Mouse (Mus musculus) hindbrain, embryonic 10.5 days (tissue): ENCODE data around the gene Ttc7b. TPM values are rescaled to one million over a fixed set of nuclear protein-coding genes. Genes with fewer than 3 reads are reported as not detected.

Source experiments
- DNase-seq: peaks from one replicate; pipeline ENCODE4 v3.0.0-alpha.2; 2017; ENCODE audit warnings: low spot score
- H3K27ac ChIP-seq: fragments of 300-500 bp; sonication (generic); 2 replicates; pipeline ENCODE4 v1.5.1; 2016; ENCODE audit warnings: mild to moderate bottlenecking, moderate library complexity
- H3K27me3 ChIP-seq: fragments of 300-500 bp; sonication (generic); 2 replicates; pipeline ENCODE4 v1.6.1; 2016; ENCODE audit warnings: mild to moderate bottlenecking; ENCODE audit not compliant: poor library complexity, insufficient read depth, severe bottlenecking
- H3K36me3 ChIP-seq: fragments of 300-500 bp; sonication (generic); 2 replicates; pipeline ENCODE4 v1.6.1; 2016; ENCODE audit warnings: mild to moderate bottlenecking, moderate library complexity
- H3K4me1 ChIP-seq: fragments of 300-500 bp; sonication (generic); replicated peaks from 2 replicates; pipeline ENCODE4 v1.6.1; 2016; ENCODE audit warnings: mild to moderate bottlenecking
- H3K4me3 ChIP-seq: fragments of 300-500 bp; sonication (generic); 2 replicates; pipeline ENCODE4 v1.5.1; 2016; ENCODE audit warnings: mild to moderate bottlenecking, moderate library complexity
- H3K9me3 ChIP-seq: fragments of 300-500 bp; sonication (generic); 2 replicates; pipeline ENCODE4 v1.6.1; 2016; ENCODE audit warnings: mild to moderate bottlenecking, moderate library complexity
- WGBS: fragments of 180-500 bp; shearing (Covaris S2); methylation state at CpG from one replicate; pipeline ENCODE4 v1.1.7; 2016; 5-methylcytosine and 5-hydroxymethylcytosine counted together
- polyA plus RNA-seq: library from polyadenylated mRNA; unstranded; fragments of >200 nt; fragmentation: Nextera tagmentation; extraction: Ambion mirVana; gene quantifications from 2 replicates; pipeline ENCODE4 v1.2.1, GENCODE M21; 2016

Ttc7b gene
- polyA plus RNA-seq, 1 experiment from 2014 or later = 5.6 TPM

DNA sequence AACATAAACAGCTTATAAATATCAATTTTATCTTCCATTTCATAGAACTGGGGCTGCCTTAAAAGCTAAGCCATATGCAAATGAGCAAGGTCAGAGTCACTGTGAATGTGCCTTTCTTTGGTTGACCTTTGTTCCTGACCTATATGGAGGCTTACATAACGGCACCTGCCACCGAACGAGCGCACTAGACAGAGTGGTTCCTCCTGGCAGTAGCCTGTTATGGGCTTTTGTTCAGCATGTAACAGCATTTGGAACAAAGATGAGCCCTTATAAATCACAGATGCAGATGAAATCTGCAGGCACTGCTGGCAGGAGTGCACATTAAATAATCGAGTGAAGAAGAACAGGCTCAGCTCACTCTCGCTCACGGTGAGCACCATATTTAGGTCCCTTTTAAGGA is 179.0 kb downstream of the Ttc7b start:
- 61% methylated on average over 7 of the region's 7 CpGs for WGBS
- H3K4me3 ChIP-seq = no peak overlapping the region
- H3K27ac ChIP-seq = peak overlapping the region; percentile 35; the same call in 1 of the 2 replicates
- peaks cover 52% of the 10 kb centered on the region for H3K4me1 ChIP-seq
- no peaks in the 10 kb centered on the region for H3K9me3 ChIP-seq
- H3K36me3 ChIP-seq = 0 out of 2 replicates have a peak, but pooled peaks cover 15% of the 10 kb centered on the region
- no peak for DNase-seq
- no peaks in the 10 kb centered on the region for H3K27me3 ChIP-seq

DNA sequence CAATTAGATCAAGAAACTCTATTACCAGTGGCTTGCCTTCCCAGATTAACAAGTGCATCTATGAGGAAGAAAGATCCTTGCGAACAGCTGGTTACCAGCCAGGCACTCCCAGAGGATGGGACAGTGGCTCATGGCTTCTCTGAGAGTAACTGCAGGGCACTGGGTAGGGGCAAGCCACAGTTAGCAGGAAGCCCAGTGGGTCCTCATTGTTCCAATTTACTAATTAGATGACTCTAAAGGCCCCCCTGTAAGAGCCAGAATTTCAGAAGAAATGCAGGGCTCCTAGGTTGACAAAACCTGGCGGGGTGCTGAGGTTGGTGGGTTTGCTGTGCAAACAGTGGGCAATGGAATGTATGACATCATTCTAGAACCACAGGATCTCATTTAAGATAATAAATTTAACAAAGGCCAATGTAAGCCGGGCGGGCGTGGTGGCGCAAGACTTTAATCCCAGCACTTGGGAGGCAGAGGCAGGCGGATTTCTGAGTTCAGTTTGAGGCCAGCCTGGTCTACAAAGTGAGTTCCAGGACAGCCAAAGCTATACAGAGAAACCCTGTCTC is 179.6 kb downstream of the Ttc7b start:
- Histone ChIP-seq H3K4me1 (peaks cover 58% of the 10 kb centered on the region), H3K27me3 (no peaks in the 10 kb centered on the region), H3K27ac (peak overlapping the region; percentile 10; the same call in 1 of the 2 replicates), H3K4me3 (no peak overlapping the region), H3K36me3 (0 out of 2 replicates have a peak, but pooled peaks cover 13% of the 10 kb centered on the region), H3K9me3 (no peaks in the 10 kb centered on the region)
- WGBS = 79% methylated on average over 7 of the region's 7 CpGs
- no peak for DNase-seq

DNA sequence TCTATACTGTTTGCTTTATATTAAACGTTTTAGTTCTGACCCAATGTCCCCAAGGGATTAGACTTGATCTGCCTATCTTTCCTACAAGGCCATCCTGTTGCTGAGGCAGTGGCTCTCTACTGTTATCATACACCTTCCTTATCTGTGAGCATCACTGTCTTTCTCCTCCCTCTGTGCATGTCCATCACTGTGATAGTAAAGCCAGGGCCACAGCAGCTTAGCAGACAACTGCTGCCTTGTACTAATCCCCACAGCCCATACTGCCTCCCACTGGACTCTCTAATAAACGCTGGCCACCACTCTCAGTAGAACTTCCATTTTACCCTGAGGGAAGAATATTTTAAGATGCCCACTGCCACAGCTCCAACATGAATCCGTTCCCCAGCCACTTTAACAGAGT is 182.6 kb downstream of the Ttc7b start:
- Histone ChIP-seq H3K4me3 (no peak overlapping the region), H3K36me3 (0 out of 2 replicates have a peak, but pooled peaks cover 3% of the 10 kb centered on the region), H3K27ac (peak overlapping the region; percentile 53; the same call in 1 of the 2 replicates), H3K27me3 (no peaks in the 10 kb centered on the region), H3K9me3 (no peaks in the 10 kb centered on the region), H3K4me1 (peaks cover 48% of the 10 kb centered on the region)
- DNase-seq = no peak
- WGBS = 61% methylated on average over 3 of the region's 3 CpGs

DNA sequence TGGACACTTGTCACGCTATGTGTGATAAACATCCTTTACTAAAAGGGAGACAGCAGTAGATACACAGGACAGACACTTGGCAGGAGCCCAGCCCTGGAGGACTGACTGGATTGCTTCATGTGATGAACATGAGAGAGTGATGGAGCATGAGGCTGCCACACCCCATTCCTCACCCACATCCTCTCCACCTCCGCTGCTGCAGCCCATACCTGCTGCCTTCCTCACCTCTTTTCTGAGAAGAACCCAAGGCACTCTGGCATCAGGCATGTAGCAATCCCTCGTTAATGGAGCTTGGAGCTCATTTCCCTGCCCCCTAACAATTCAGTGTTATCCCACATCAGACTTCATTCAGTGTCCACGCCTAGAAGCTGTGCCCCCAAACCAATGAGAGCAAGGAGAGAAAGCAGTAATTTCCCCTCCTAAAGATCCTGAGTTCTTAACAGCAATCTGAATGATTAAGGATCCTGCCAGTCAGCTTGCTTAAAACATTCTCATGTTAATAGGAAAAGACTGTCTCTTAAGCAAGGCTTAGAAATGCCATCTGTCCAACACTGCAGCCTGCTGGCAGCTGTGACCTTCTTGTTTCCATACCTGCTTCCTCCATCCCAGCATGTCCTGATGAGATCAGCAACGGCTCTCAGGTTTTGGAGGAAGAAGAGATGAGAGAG is 183.1 kb downstream of the Ttc7b start:
- peak overlapping the region; percentile 13 for H3K27ac ChIP-seq
- no peaks in the 10 kb centered on the region for H3K9me3 ChIP-seq
- H3K36me3 ChIP-seq = peaks cover 3% of the 10 kb centered on the region
- H3K27me3 ChIP-seq = no peaks in the 10 kb centered on the region
- no peak overlapping the region for H3K4me3 ChIP-seq
- DNase-seq = no peak
- 64% methylated on average over 5 of the region's 5 CpGs for WGBS
- peaks cover 48% of the 10 kb centered on the region for H3K4me1 ChIP-seq

DNA sequence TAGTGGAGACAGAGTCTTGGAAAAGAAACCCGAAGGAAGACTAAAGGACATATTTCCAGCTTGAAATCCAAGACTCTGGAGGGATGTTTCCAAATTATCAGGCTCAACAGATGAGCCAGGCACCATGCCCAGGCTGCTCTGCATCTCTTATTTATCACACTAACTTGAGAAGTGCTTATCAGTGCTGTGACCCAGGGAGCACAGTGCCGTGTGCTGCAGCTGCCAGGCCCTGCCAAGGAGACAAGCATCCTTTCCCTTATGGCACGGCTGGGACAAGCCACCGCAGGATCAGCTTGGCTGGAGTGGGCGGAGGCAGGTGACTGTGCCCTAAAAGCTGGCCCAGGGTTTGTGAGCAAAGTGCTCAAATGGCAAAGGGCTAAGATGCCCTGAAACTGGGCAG is 184.4 kb downstream of the Ttc7b start:
- Histone ChIP-seq H3K4me3 (no peak overlapping the region), H3K36me3 (peaks cover 15% of the 10 kb centered on the region), H3K27ac (peak overlapping the region; percentile 13; the same call in 1 of the 2 replicates), H3K9me3 (no peaks in the 10 kb centered on the region), H3K4me1 (peaks cover 39% of the 10 kb centered on the region), H3K27me3 (no peaks in the 10 kb centered on the region)
- WGBS = 84% methylated on average over 5 of the region's 5 CpGs
- no peak for DNase-seq

DNA sequence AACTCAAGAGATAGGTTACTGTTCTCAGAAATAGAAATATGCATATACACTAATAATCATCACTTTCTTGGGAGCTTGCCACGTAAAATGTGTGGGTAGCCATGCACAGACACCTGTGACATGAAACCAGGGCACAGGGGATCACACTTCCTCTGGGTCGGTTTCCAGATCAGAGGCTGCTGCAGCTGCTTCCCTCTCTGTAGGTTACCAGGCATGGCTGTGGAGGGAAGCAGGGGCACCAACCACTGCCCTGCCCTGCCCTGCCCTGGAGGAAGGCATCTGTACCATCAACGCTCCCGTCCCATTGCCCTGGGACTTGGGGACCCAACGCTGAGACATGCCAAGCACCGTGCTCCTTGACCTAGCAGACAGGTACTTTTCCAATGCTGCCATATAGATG is 188.8 kb downstream of the Ttc7b start:
- H3K4me3 ChIP-seq = no peak overlapping the region
- WGBS = 93% methylated on average over 6 of the region's 6 CpGs
- H3K27me3 ChIP-seq = no peaks in the 10 kb centered on the region
- peaks cover 17% of the 10 kb centered on the region for H3K36me3 ChIP-seq
- no peak for DNase-seq
- no peaks in the 10 kb centered on the region for H3K9me3 ChIP-seq
- no peak overlapping the region for H3K27ac ChIP-seq
- peaks cover 9% of the 10 kb centered on the region; the same call in 1 of the 2 replicates for H3K4me1 ChIP-seq

DNA sequence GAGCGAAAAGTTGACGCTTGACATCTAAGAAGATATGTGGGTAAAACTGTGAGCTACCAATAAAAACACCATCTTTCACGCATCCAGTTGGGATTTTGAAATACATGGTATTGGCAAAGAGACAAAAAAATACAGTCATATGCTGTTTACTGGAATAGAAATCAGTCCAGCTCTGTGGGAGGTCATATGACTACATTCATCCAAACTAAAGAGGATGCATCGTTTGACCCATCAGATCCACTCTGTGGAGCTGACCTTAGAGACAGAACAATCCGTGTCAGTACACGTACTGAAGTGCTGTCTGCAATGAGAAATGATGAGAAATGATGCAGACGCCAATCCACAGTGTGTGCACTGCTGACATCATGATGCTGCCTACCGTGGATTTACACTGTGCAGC is 190.4 kb downstream of the Ttc7b start:
- no peaks in the 10 kb centered on the region for H3K9me3 ChIP-seq
- 0 out of 2 replicates have a peak, but pooled peaks cover 2% of the 10 kb centered on the region for H3K4me1 ChIP-seq
- H3K27ac ChIP-seq = no peak overlapping the region
- WGBS = 91% methylated on average over 8 of the region's 8 CpGs
- peaks cover 24% of the 10 kb centered on the region for H3K36me3 ChIP-seq
- no peak for DNase-seq
- H3K4me3 ChIP-seq = no peak overlapping the region
- H3K27me3 ChIP-seq = no peaks in the 10 kb centered on the region

DNA sequence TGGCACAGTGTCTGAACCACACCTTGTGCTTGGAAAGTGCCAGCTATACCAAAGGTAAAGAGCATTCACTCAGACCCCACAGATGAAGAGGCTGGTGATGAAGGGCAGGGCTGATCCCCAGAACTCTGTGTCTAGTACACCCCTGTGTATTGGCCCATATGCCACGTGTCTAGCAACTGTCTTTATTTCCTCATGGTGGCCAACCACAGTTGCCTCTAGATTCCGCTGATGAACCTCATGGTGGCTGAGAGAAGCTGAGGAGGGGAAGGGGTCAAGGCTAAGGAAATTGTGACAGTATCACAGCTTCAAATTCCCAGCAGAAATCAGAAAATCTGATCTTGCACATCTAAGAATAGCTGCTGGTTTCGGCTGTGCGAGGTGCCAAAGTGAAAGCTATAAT is 191.6 kb downstream of the Ttc7b start:
- no peak overlapping the region for H3K27ac ChIP-seq
- peaks cover 34% of the 10 kb centered on the region for H3K36me3 ChIP-seq
- DNase-seq = no peak
- H3K9me3 ChIP-seq = no peaks in the 10 kb centered on the region
- H3K4me3 ChIP-seq = no peak overlapping the region
- 97% methylated on average over 4 of the region's 4 CpGs for WGBS
- no peaks in the 10 kb centered on the region for H3K27me3 ChIP-seq
- H3K4me1 ChIP-seq = 0 out of 2 replicates have a peak, but pooled peaks cover 2% of the 10 kb centered on the region

DNA sequence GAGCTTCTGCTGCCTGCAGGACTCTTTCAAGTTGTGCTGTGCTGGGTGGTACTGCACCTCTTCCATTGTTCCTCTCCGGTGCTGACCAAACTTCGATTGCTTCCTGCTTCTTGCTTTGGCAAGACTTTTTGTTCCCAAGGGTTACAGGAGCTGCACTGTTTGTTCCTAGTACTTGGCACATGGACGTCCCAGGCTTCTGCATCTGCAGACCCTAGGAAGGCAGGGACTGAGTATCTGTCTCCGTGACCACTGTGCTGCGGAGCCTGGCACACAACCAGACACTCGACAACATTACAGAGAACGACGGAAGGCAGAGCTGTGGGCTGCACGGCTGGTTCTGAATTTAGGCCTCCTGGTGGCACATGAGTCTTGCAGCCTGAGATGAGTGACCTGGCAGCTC is 192.1 kb downstream of the Ttc7b start:
- Histone ChIP-seq H3K4me3 (no peak overlapping the region), H3K27ac (no peak overlapping the region), H3K27me3 (no peaks in the 10 kb centered on the region), H3K4me1 (0 out of 2 replicates have a peak, but pooled peaks cover 2% of the 10 kb centered on the region), H3K36me3 (peaks cover 34% of the 10 kb centered on the region), H3K9me3 (no peaks in the 10 kb centered on the region)
- WGBS = 92% methylated on average over 9 of the region's 9 CpGs
- no peak for DNase-seq

DNA sequence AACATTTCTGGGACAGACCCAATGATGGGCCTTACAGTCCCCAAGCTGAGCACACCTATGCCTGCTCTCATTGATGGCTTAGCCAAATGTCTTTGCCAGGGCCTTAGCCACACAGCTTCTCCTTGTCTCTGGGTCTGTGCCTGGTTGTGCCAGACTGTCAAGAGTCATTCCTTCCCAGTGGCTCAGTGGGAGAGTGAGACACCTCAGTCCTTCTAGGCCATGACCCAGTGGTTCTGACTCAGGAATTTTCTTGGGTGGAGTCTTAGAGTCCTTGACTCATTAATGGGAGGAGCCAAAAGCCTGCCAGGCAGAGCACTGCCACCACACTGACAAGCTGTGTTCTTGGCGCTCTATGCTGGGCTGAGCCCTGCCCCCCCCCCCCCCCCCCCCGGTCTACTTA is 193.9 kb downstream of the Ttc7b start:
- Histone ChIP-seq H3K27me3 (no peaks in the 10 kb centered on the region), H3K27ac (no peak overlapping the region), H3K36me3 (peaks cover 26% of the 10 kb centered on the region), H3K4me1 (0 out of 2 replicates have a peak, but pooled peaks cover 2% of the 10 kb centered on the region), H3K4me3 (no peak overlapping the region), H3K9me3 (no peaks in the 10 kb centered on the region)
- DNase-seq = no peak
- 80% methylated on average over 2 of the region's 2 CpGs for WGBS

DNA sequence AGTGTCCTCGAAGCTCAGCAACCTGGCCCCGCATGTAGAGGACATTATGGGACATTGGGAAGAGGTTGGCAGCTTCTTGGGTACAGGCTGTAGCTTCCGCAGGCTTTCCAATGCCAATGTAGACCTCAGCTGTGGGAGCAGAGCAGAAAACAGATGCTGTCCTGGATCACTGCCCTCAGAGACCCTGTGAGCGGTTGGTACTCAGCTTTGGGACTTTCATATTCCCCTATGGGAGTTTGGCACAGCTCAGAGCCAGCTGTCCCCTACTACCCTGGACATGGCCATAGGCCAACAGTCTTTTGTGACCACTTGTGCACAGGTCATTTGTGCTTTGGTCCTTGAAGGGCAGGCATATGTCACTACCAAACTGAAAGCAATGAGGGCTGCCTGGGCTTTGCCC is 195.0 kb downstream of the Ttc7b start:
- 96% methylated on average over 4 of the region's 4 CpGs for WGBS
- Histone ChIP-seq H3K9me3 (no peaks in the 10 kb centered on the region), H3K27me3 (no peaks in the 10 kb centered on the region), H3K27ac (no peak overlapping the region), H3K4me1 (0 out of 2 replicates have a peak, but pooled peaks cover 9% of the 10 kb centered on the region), H3K36me3 (peaks cover 23% of the 10 kb centered on the region), H3K4me3 (no peak overlapping the region)
- no peak for DNase-seq

DNA sequence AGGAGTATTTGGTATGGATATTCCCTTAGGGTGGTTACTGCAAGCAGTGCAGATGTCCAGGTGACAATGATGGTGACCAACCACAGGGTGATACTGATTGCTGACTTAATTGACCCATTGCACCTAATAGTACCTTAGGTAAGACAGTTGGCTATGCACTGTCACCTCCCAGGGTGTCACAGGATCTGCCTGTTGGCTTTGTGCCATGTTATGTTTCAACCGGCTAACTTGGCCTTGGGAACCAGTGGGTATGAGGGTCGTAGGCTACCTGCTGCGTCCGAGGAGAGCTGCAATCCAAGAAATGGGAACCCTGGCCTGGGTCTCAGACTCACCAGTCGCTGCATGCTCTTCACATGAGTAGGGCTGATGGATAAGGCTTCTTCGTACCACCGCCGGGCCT is 195.4 kb downstream of the Ttc7b start:
- WGBS = 96% methylated on average over 8 of the region's 8 CpGs
- no peaks in the 10 kb centered on the region for H3K9me3 ChIP-seq
- H3K27ac ChIP-seq = 0 out of 2 replicates have a peak overlapping the region, but pooled peaks have one; percentile 18
- H3K27me3 ChIP-seq = no peaks in the 10 kb centered on the region
- no peak overlapping the region for H3K4me3 ChIP-seq
- peaks cover 13% of the 10 kb centered on the region; the same call in 1 of the 2 replicates for H3K4me1 ChIP-seq
- no peak for DNase-seq
- peaks cover 22% of the 10 kb centered on the region for H3K36me3 ChIP-seq

DNA sequence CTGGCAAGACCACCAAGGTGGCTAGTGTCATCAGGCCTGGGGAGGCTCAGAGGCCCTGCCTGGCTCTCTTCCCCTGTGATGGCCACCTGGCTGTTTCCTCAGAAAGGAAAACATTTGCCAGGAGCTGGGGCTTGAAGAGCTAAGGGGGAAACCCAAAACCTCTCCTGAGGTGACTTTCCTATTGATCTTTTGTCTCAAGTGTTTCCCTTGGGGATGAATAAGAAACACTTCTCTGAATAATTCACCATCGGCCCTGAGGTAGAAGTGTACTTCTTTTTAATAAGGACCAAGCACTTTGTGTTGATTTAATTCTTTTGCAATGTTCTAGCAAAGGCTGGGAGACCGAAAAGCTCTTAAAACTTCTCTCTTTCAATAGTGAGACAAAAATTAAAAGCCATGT is 197.0 kb downstream of the Ttc7b start:
- Histone ChIP-seq H3K9me3 (no peaks in the 10 kb centered on the region), H3K27ac (no peak overlapping the region), H3K36me3 (peaks cover 27% of the 10 kb centered on the region), H3K4me1 (peaks cover 27% of the 10 kb centered on the region), H3K4me3 (no peak overlapping the region), H3K27me3 (no peaks in the 10 kb centered on the region)
- WGBS = 67% methylated on average over 2 of the region's 2 CpGs
- no peak for DNase-seq
